Mouse (Mus musculus) midbrain, embryonic 13.5 days (tissue): ENCODE measurements at regions not wholly inside any gene's neighbourhood (a gene's known extent, or its start where the extent isn't known, plus 50 kb on each side); places are given as distances from the start of the nearest gene placed in this dataset.

ENCODE experiments used
- ATAC-seq: fragments of 200-750 bp; cut with Nextera tagmentation; 2 replicates; pipeline ENCODE4 v1.8.0; 2017; ENCODE audit warnings: mild to moderate bottlenecking, moderate TSS enrichment, moderate library complexity
- H3K27ac ChIP-seq: fragments of 300-500 bp; sonication (generic); 2 replicates; pipeline ENCODE4 v1.5.1; 2015; ENCODE audit warnings: inconsistent platforms, mild to moderate bottlenecking, moderate library complexity
- H3K27me3 ChIP-seq: fragments of 300-500 bp; sonication (generic); 2 replicates; pipeline ENCODE4 v1.6.1; 2015; ENCODE audit warnings: mild to moderate bottlenecking, inconsistent platforms
- H3K36me3 ChIP-seq: fragments of 300-500 bp; sonication (generic); 2 replicates; pipeline ENCODE4 v1.6.1; 2015; ENCODE audit warnings: mild to moderate bottlenecking, inconsistent platforms
- H3K4me1 ChIP-seq: fragments of 300-500 bp; sonication (generic); replicated peaks from 2 replicates; pipeline ENCODE4 v1.6.1; 2015; ENCODE audit warnings: inconsistent platforms
- H3K4me2 ChIP-seq: fragments of 300-500 bp; sonication (generic); replicated peaks from 2 replicates; pipeline ENCODE4 v1.6.1; 2015; ENCODE audit warnings: moderate library complexity, mild to moderate bottlenecking, inconsistent platforms
- H3K4me3 ChIP-seq: fragments of 300-500 bp; sonication (generic); replicated peaks from 2 replicates; pipeline ENCODE4 v1.5.1; 2015; ENCODE audit warnings: mild to moderate bottlenecking, inconsistent platforms
- H3K9ac ChIP-seq: fragments of 300-500 bp; sonication (generic); replicated peaks from 2 replicates; pipeline ENCODE4 v1.6.1; 2015; ENCODE audit warnings: mild to moderate bottlenecking, inconsistent platforms
- H3K9me3 ChIP-seq: fragments of 300-500 bp; sonication (generic); 2 replicates; pipeline ENCODE4 v1.6.1; 2016; ENCODE audit warnings: mild to moderate bottlenecking, inconsistent platforms
- WGBS: fragments of 180-500 bp; shearing (Covaris S2); methylation state at CpG from one replicate; pipeline ENCODE4 v1.1.7; 2015; 5-methylcytosine and 5-hydroxymethylcytosine counted together

- Histone ChIP-seq H3K36me3 (no peaks in the 10 kb centered on the region), H3K4me2 (no peak overlapping the region), H3K4me3 (no peak overlapping the region), H3K27me3 (no peaks in the 10 kb centered on the region), H3K27ac (no peak overlapping the region), H3K9ac (no peak overlapping the region), H3K9me3 (no peaks in the 10 kb centered on the region), H3K4me1 (peaks cover 18% of the 10 kb centered on the region)
- 90% methylated on average over 3 of the region's 3 CpGs for WGBS
- no peak for ATAC-seq
Measured at GRCm38 (mm10) chr13:42403231-42404020, 102.2 kb downstream of the Edn1 start.

GRCm38 (mm10) chr13:42412652-42413282, 111.5 kb downstream of the Edn1 start:
- Histone ChIP-seq H3K4me3 (no peak overlapping the region), H3K9ac (no peak overlapping the region), H3K4me1 (no peaks in the 10 kb centered on the region), H3K4me2 (no peak overlapping the region), H3K27ac (no peak overlapping the region), H3K9me3 (no peaks in the 10 kb centered on the region), H3K36me3 (no peaks in the 10 kb centered on the region), H3K27me3 (no peaks in the 10 kb centered on the region)
- WGBS, result 81% methylated on average over 1 of the region's 1 CpGs
- no peak for ATAC-seq

- Histone ChIP-seq H3K36me3 (no peaks in the 10 kb centered on the region), H3K4me2 (no peak overlapping the region), H3K9me3 (no peaks in the 10 kb centered on the region), H3K9ac (no peak overlapping the region), H3K27ac (no peak overlapping the region), H3K4me3 (no peak overlapping the region), H3K4me1 (no peaks in the 10 kb centered on the region), H3K27me3 (no peaks in the 10 kb centered on the region)
- ATAC-seq, result no peak
- WGBS, result 16% methylated on average over 1 of the region's 1 CpGs
Measured at GRCm38 (mm10) chr13:42446921-42447320, 145.6 kb downstream of the Edn1 start.

GRCm38 (mm10) chr13:42453665-42454064, 152.4 kb downstream of the Edn1 start:
- WGBS, result 69% methylated on average over 5 of the region's 5 CpGs
- no peaks in the 10 kb centered on the region for H3K4me1 ChIP-seq
- H3K9me3 ChIP-seq, result no peaks in the 10 kb centered on the region
- H3K4me3 ChIP-seq, result no peak overlapping the region
- no peaks in the 10 kb centered on the region for H3K27me3 ChIP-seq
- H3K9ac ChIP-seq, result no peak overlapping the region
- no peak for ATAC-seq
- no peak overlapping the region for H3K27ac ChIP-seq
- no peaks in the 10 kb centered on the region for H3K36me3 ChIP-seq
- H3K4me2 ChIP-seq, result no peak overlapping the region

GRCm38 (mm10) chr13:42459892-42460291, 158.6 kb downstream of the Edn1 start:
- Histone ChIP-seq H3K9me3 (no peaks in the 10 kb centered on the region), H3K27ac (no peak overlapping the region), H3K36me3 (no peaks in the 10 kb centered on the region), H3K4me2 (no peak overlapping the region), H3K9ac (no peak overlapping the region), H3K4me3 (no peak overlapping the region), H3K27me3 (no peaks in the 10 kb centered on the region), H3K4me1 (no peaks in the 10 kb centered on the region)
- WGBS, result 81% methylated on average over 3 of the region's 3 CpGs
- ATAC-seq, result no peak

GRCm38 (mm10) chr13:42478825-42479224, 177.5 kb downstream of the Edn1 start:
- 90% methylated on average over 3 of the region's 3 CpGs for WGBS
- Histone ChIP-seq H3K4me3 (no peak overlapping the region), H3K27me3 (no peaks in the 10 kb centered on the region), H3K27ac (no peak overlapping the region), H3K9ac (no peak overlapping the region), H3K4me1 (no peaks in the 10 kb centered on the region), H3K36me3 (no peaks in the 10 kb centered on the region), H3K4me2 (no peak overlapping the region), H3K9me3 (no peaks in the 10 kb centered on the region)
- no peak for ATAC-seq

- Histone ChIP-seq H3K4me3 (no peak overlapping the region), H3K27ac (no peak overlapping the region), H3K4me1 (no peaks in the 10 kb centered on the region), H3K27me3 (no peaks in the 10 kb centered on the region), H3K36me3 (no peaks in the 10 kb centered on the region), H3K4me2 (no peak overlapping the region), H3K9me3 (no peaks in the 10 kb centered on the region), H3K9ac (no peak overlapping the region)
- WGBS, result 87% methylated on average over 4 of the region's 4 CpGs
- no peak for ATAC-seq
Measured at GRCm38 (mm10) chr13:42490956-42491680, 189.3 kb upstream of the Phactr1 start.

GRCm38 (mm10) chr13:42494371-42494770, 186.1 kb upstream of the Phactr1 start:
- H3K36me3 ChIP-seq, result no peaks in the 10 kb centered on the region
- whole genome bisulfite sequencing, result 94% methylated on average over 5 of the region's 5 CpGs
- no peak for ATAC-seq

GRCm38 (mm10) chr13:42498351-42498750, 182.1 kb upstream of the Phactr1 start:
- Histone ChIP-seq H3K4me1 (no peaks in the 10 kb centered on the region), H3K27ac (no peak overlapping the region), H3K9me3 (no peaks in the 10 kb centered on the region), H3K4me2 (no peak overlapping the region), H3K4me3 (no peak overlapping the region), H3K36me3 (no peaks in the 10 kb centered on the region), H3K27me3 (no peaks in the 10 kb centered on the region), H3K9ac (no peak overlapping the region)
- 71% methylated on average over 4 of the region's 4 CpGs for WGBS
- ATAC-seq, result no peak

More at GRCm38 (mm10) chr13:42494371-42494770, 186.1 kb upstream of the Phactr1 start:
- Histone ChIP-seq H3K4me2 (no peak overlapping the region), H3K9ac (no peak overlapping the region), H3K27ac (no peak overlapping the region), H3K9me3 (no peaks in the 10 kb centered on the region), H3K4me1 (no peaks in the 10 kb centered on the region), H3K4me3 (no peak overlapping the region), H3K27me3 (no peaks in the 10 kb centered on the region)

GRCm38 (mm10) chr13:42507535-42507934, 172.9 kb upstream of the Phactr1 start:
- Histone ChIP-seq H3K4me3 (no peak overlapping the region), H3K4me1 (peaks cover 12% of the 10 kb centered on the region; the same call in 1 of the 2 replicates), H3K36me3 (no peaks in the 10 kb centered on the region), H3K9me3 (no peaks in the 10 kb centered on the region), H3K4me2 (no peak overlapping the region), H3K9ac (no peak overlapping the region), H3K27ac (peak overlapping the region; percentile 39), H3K27me3 (no peaks in the 10 kb centered on the region)
- WGBS, result 45% methylated on average over 5 of the region's 5 CpGs
- peak; percentile 76 for ATAC-seq

GRCm38 (mm10) chr13:42518686-42519085, 161.7 kb upstream of the Phactr1 start:
- Histone ChIP-seq H3K9ac (no peak overlapping the region), H3K4me1 (no peaks in the 10 kb centered on the region), H3K27ac (no peak overlapping the region), H3K4me2 (no peak overlapping the region), H3K27me3 (no peaks in the 10 kb centered on the region), H3K36me3 (no peaks in the 10 kb centered on the region), H3K4me3 (no peak overlapping the region), H3K9me3 (no peaks in the 10 kb centered on the region)
- ATAC-seq, result no peak
- WGBS, result 89% methylated on average over 4 of the region's 4 CpGs

GRCm38 (mm10) chr13:42522553-42522952, 157.9 kb upstream of the Phactr1 start:
- no peak overlapping the region for H3K27ac ChIP-seq
- no peak overlapping the region for H3K4me2 ChIP-seq
- no peaks in the 10 kb centered on the region for H3K9me3 ChIP-seq
- ATAC-seq, result no peak
- no peak overlapping the region for H3K9ac ChIP-seq
- no peaks in the 10 kb centered on the region for H3K27me3 ChIP-seq
- H3K4me1 ChIP-seq, result 0 out of 2 replicates have a peak, but pooled peaks cover 4% of the 10 kb centered on the region
- H3K36me3 ChIP-seq, result no peaks in the 10 kb centered on the region
- no peak overlapping the region for H3K4me3 ChIP-seq
